ENCODE assay signal across 18 mouse cellular contexts in genomic region chr2:157306091-157307032, GRCm38 (mm10). TPM values are rescaled to one million over a fixed set of nuclear protein-coding genes. Genes with fewer than 3 reads are reported as not detected.
DNase-seq lines count a peak whose midpoint lies in the region; ATAC-seq and TF ChIP-seq lines count a peak whose summit lies in the region.
"Had no signal": no experiment of that assay in that cellular context is flagged by ENCODE, and none has a peak within 500 bp of the region (broad histone marks: within the 10 kb centered on the region; RNA-seq: fewer than 3 reads in every experiment).

No protein-coding gene starts in this region.

- no peak overlapping the region for H3K9ac ChIP-seq in embryonic facial prominence, embryonic 12.5 days
- H3K9ac ChIP-seq in forebrain, embryonic 15.5 days (replicated peaks) = no peak overlapping the region
- H3K9ac ChIP-seq: liver, postnatal 0 days had no signal

- H3K27me3 ChIP-seq in embryonic facial prominence, embryonic 12.5 days = no peaks in the 10 kb centered on the region
- no peaks in the 10 kb centered on the region for H3K27me3 ChIP-seq in embryonic facial prominence, embryonic 10.5 days (replicated peaks; ENCODE audit: low read depth, poor library complexity, severe bottlenecking)
- H3K27me3 ChIP-seq in forebrain, embryonic 15.5 days = no peaks in the 10 kb centered on the region

- peak overlapping the region; percentile 43 for H3K27ac ChIP-seq in embryonic facial prominence, embryonic 12.5 days
- H3K27ac ChIP-seq in embryonic facial prominence, embryonic 10.5 days (replicated peaks) = no peak overlapping the region
- peak overlapping the region; percentile 36 for H3K27ac ChIP-seq in layer of hippocampus, adult 2 months
- H3K27ac ChIP-seq in forebrain, embryonic 15.5 days (replicated peaks) = peak overlapping the region; percentile 53
- H3K27ac ChIP-seq: gastrocnemius, adult 2 months had no signal

- H3K36me3 ChIP-seq in embryonic facial prominence, embryonic 12.5 days = peaks cover 74% of the 10 kb centered on the region
- H3K36me3 ChIP-seq in embryonic facial prominence, embryonic 10.5 days (replicated peaks) = peaks cover 99% of the 10 kb centered on the region
- peaks cover 32% of the 10 kb centered on the region for H3K36me3 ChIP-seq in forebrain, embryonic 15.5 days

- no peak for DNase-seq in embryonic facial prominence, embryonic 10.5 days (ENCODE audit: low spot score)
- DNase-seq in layer of hippocampus, adult 2 months (ENCODE audit: low spot score in 2 of 2) = no peak
- DNase-seq in layer of hippocampus, adult 18-20 months (ENCODE audit: low spot score in 2 of 2) = no peak
- DNase-seq in lung, postnatal 36 days = peak; percentile 51
- DNase-seq in left cerebral cortex, adult 8-10 months (ENCODE audit: low spot score in 2 of 2) = no peak
- no peak for DNase-seq in layer of hippocampus, postnatal 10 days (ENCODE audit: low spot score in 2 of 2)
- DNase-seq: cerebellum, adult 8-10 months; gastrocnemius, adult 2 months; kidney, adult 8-10 months; liver, postnatal 0 days had no signal

- no peak overlapping the region for H3K4me3 ChIP-seq in embryonic facial prominence, embryonic 12.5 days
- no peak overlapping the region for H3K4me3 ChIP-seq in embryonic facial prominence, embryonic 10.5 days
- no peak overlapping the region for H3K4me3 ChIP-seq in layer of hippocampus, adult 2 months
- no peak overlapping the region for H3K4me3 ChIP-seq in forebrain, embryonic 15.5 days
- H3K4me3 ChIP-seq: gastrocnemius, adult 2 months; myocyte had no signal

- no peak overlapping the region for H3K4me2 ChIP-seq in embryonic facial prominence, embryonic 12.5 days (replicated peaks)
- no peak overlapping the region for H3K4me2 ChIP-seq in forebrain, embryonic 15.5 days (replicated peaks)

- no peak for TF ChIP-seq CTCF in layer of hippocampus, adult 2 months (conservative IDR thresholded peaks at IDR 0.05)

- no peak for ATAC-seq in embryonic facial prominence, embryonic 12.5 days (ENCODE audit: insufficient number of reproducible peaks, insufficient read depth, low FRiP score, low TSS enrichment)
- peak; percentile 60; the same call in 1 of the 2 replicates for ATAC-seq in forebrain, embryonic 15.5 days (replicated peaks)
- ATAC-seq: liver, postnatal 0 days had no signal

- whole genome bisulfite sequencing in embryonic facial prominence, embryonic 12.5 days = 71% methylated on average over 7 of the region's 7 CpGs
- WGBS in embryonic facial prominence, embryonic 10.5 days = 86% methylated on average over 7 of the region's 7 CpGs
- 63% methylated on average over 7 of the region's 7 CpGs for WGBS in forebrain, embryonic 15.5 days

- no peaks in the 10 kb centered on the region for H3K4me1 ChIP-seq in embryonic facial prominence, embryonic 12.5 days
- H3K4me1 ChIP-seq in embryonic facial prominence, embryonic 10.5 days = 0 out of 2 replicates have a peak, but pooled peaks cover 3% of the 10 kb centered on the region
- H3K4me1 ChIP-seq in forebrain, embryonic 15.5 days = peaks cover 34% of the 10 kb centered on the region

- no peaks in the 10 kb centered on the region for H3K9me3 ChIP-seq in embryonic facial prominence, embryonic 12.5 days
- H3K9me3 ChIP-seq in embryonic facial prominence, embryonic 10.5 days = no peaks in the 10 kb centered on the region
- H3K9me3 ChIP-seq in forebrain, embryonic 15.5 days = no peaks in the 10 kb centered on the region

RNA-seq across cellular contexts. Expression of gene Mroh8, which starts 27.0 kb away (rescaled TPM):
- polyA plus RNA-seq in embryonic facial prominence, embryonic 12.5 days (2016; fragmentation: Nextera tagmentation; extraction: Ambion mirVana) = 0.65 and 0.89 TPM in 2 replicates
- polyA plus RNA-seq in embryonic facial prominence, embryonic 10.5 days (2016; fragmentation: Nextera tagmentation; extraction: Ambion mirVana) = 0.73 and 1.0 TPM in 2 replicates
- total RNA-seq in layer of hippocampus, adult 2 months (2021) = 1 to 10 TPM in 1 of 2 experiments, under 1 TPM in 1; 0.61 to 1.2 TPM
- 1 to 10 TPM; 1.1 to 1.4 TPM for total RNA-seq in layer of hippocampus, adult 18-20 months (2021)
- polyA plus RNA-seq in forebrain, embryonic 15.5 days (2015; fragmentation: Nextera tagmentation; extraction: Ambion mirVana) = 0.52 and 0.53 TPM in 2 replicates
- 1 to 10 TPM; 1.1 to 1.6 (median 1.4) TPM for total RNA-seq in left cerebral cortex, adult 8-10 months (2022)
- total RNA-seq in layer of hippocampus, postnatal 10 days (2021) = under 1 TPM; 0.25 to 0.47 TPM

RNA-seq across cellular contexts. Expression of gene Rpn2, which starts 27.5 kb away (rescaled TPM):
- 265 and 268 TPM in 2 replicates for polyA plus RNA-seq in embryonic facial prominence, embryonic 12.5 days (2016; fragmentation: Nextera tagmentation; extraction: Ambion mirVana)
- 266 and 277 TPM in 2 replicates for polyA plus RNA-seq in embryonic facial prominence, embryonic 10.5 days (2016; fragmentation: Nextera tagmentation; extraction: Ambion mirVana)
- total RNA-seq in layer of hippocampus, adult 2 months (2021) = 100 to 1,000 TPM; 132 to 138 TPM
- total RNA-seq in layer of hippocampus, adult 18-20 months (2021) = 100 to 1,000 TPM; 137 to 145 TPM
- polyA plus RNA-seq in forebrain, embryonic 15.5 days (2015; fragmentation: Nextera tagmentation; extraction: Ambion mirVana) = 184 and 187 TPM in 2 replicates
- 100 to 1,000 TPM; 141 to 150 (median 144) TPM for total RNA-seq in left cerebral cortex, adult 8-10 months (2022)
- total RNA-seq in layer of hippocampus, postnatal 10 days (2021) = 100 to 1,000 TPM; 137 to 144 TPM

RNA-seq across cellular contexts. Expression of gene Ghrh, which starts 40.9 kb away (rescaled TPM):
- 2.4 and 3.2 TPM in 2 replicates for polyA plus RNA-seq in embryonic facial prominence, embryonic 12.5 days (2016; fragmentation: Nextera tagmentation; extraction: Ambion mirVana)
- 0.34 and 1.3 TPM in 2 replicates for polyA plus RNA-seq in embryonic facial prominence, embryonic 10.5 days (2016; fragmentation: Nextera tagmentation; extraction: Ambion mirVana)
- total RNA-seq in layer of hippocampus, adult 2 months (2021) = not detected
- total RNA-seq in layer of hippocampus, adult 18-20 months (2021) = not detected
- 1.5 and 2.0 TPM in 2 replicates for polyA plus RNA-seq in forebrain, embryonic 15.5 days (2015; fragmentation: Nextera tagmentation; extraction: Ambion mirVana)
- total RNA-seq in left cerebral cortex, adult 8-10 months (2022) = under 1 TPM in 1 of 4 experiments, not detected in 3; 0.83 TPM
- not detected for total RNA-seq in layer of hippocampus, postnatal 10 days (2021)
- total RNA-seq: adrenal gland, postnatal 4 days; gastrocnemius, adult 2 months; layer of hippocampus, postnatal 14 days had no signal
- polyA plus RNA-seq: heart, postnatal 0 days; liver, postnatal 0 days; myocyte; spleen, adult 2 months; urinary bladder, adult 2 months had no signal
